Mouse (Mus musculus) lung, adult 2 months (tissue): ENCODE measurements around the gene Rnf222. TPM values are rescaled to one million over a fixed set of nuclear protein-coding genes. Genes with fewer than 3 reads are reported as not detected.

Experiments
- DNase-seq: peaks from one replicate; pipeline ENCODE4 v3.0.0; 2022
- H3K4me1 ChIP-seq: fragments of 200-500 bp; 2 replicates; pipeline ENCODE4 v1.6.1; 2011; ENCODE audit warnings: low read length; ENCODE audit not compliant: control insufficient read depth, insufficient read depth
- H3K4me3 ChIP-seq: fragments of 200-500 bp; replicated peaks from 2 replicates; pipeline ENCODE3; 2011; ENCODE audit warnings: low read depth, mild to moderate bottlenecking, control low read depth, low read length; ENCODE audit errors: extremely low read depth
- CTCF ChIP-seq: fragments of 200-500 bp; IDR thresholded peaks from 2 replicates; pipeline ENCODE4 v1.5.1; 2011; ENCODE audit warnings: mild to moderate bottlenecking, low read length, control low read depth; ENCODE audit not compliant: insufficient read depth
- POLR2A ChIP-seq: fragments of 200-500 bp; IDR thresholded peaks from 2 replicates; pipeline ENCODE4 v1.6.1; 2011; ENCODE audit warnings: low read depth, mild to moderate bottlenecking, control low read depth, low read length, borderline replicate concordance; ENCODE audit errors: extremely low read depth
- WGBS: fragments of 180-500 bp; shearing (Covaris S2); methylation state at CpG from one replicate; pipeline ENCODE4 v1.1.7; 2018; 5-methylcytosine and 5-hydroxymethylcytosine counted together
- polyA plus RNA-seq: library from polyadenylated mRNA; depleted of rRNA; stranded (reverse); fragments of >200 nt; gene quantifications from 2 replicates; pipeline ENCODE4 v1.2.3, GENCODE M21; 2012

Gene Rnf222
- polyA plus RNA-seq, 1 experiment: 1.4 TPM

GRCm38 (mm10) chr11:68899815-68900214 is 11.5 kb downstream of the Rnf222 start:
- Histone ChIP-seq H3K4me3 (no peak overlapping the region), H3K4me1 (no peaks in the 10 kb centered on the region; the same call in 1 of the 2 replicates)
- TF ChIP-seq POLR2A: no peak
- no peak for TF ChIP-seq CTCF
- DNase-seq: no peak
- 79% methylated on average over 8 of the region's 8 CpGs for WGBS

- no peak for DNase-seq
- H3K4me3 ChIP-seq: peak overlapping the region; percentile 55
- H3K4me1 ChIP-seq: no peaks in the 10 kb centered on the region; the same call in 1 of the 2 replicates
- 26% methylated on average over 31 of the region's 31 CpGs for WGBS
- no peak for TF ChIP-seq POLR2A
- no peak for TF ChIP-seq CTCF
Observed at GRCm38 (mm10) chr11:68900519-68901350, 12.4 kb downstream of the Rnf222 start.

GRCm38 (mm10) chr11:68901351-68902046 is 13.1 kb downstream of the Rnf222 start, which contains the start of gene Rpl26:
Gene Rpl26, plus strand, starts transcription at chr11:68901583.
- H3K4me3 ChIP-seq: peak within 1 kb of the TSS; percentile 64
- H3K4me1 ChIP-seq: no peaks in the 10 kb centered on the region; the same call in 1 of the 2 replicates
- peak; percentile 99 for DNase-seq
- WGBS: under 1% methylated on average over 52 of the region's 52 CpGs
- peak; percentile 91 for TF ChIP-seq CTCF
- peak; percentile 92 for TF ChIP-seq POLR2A

GRCm38 (mm10) chr11:68902047-68902364 is 13.7 kb downstream of the Rnf222 start:
- no peak for DNase-seq
- Histone ChIP-seq H3K4me3 (peak overlapping the region; percentile 64), H3K4me1 (no peaks in the 10 kb centered on the region; the same call in 1 of the 2 replicates)
- WGBS: 1% methylated on average over 10 of the region's 10 CpGs
- TF ChIP-seq POLR2A: no peak
- TF ChIP-seq CTCF: no peak

- no peak for DNase-seq
- Histone ChIP-seq H3K4me3 (no peak overlapping the region), H3K4me1 (no peaks in the 10 kb centered on the region; the same call in 1 of the 2 replicates)
- TF ChIP-seq POLR2A: no peak
- WGBS: 7% methylated on average over 11 of the region's 11 CpGs
Observed at GRCm38 (mm10) chr11:68902367-68902766, 14.0 kb downstream of the Rnf222 start.

- Histone ChIP-seq H3K4me3 (no peak overlapping the region), H3K4me1 (no peaks in the 10 kb centered on the region; the same call in 1 of the 2 replicates)
- no peak for DNase-seq
- no peak for TF ChIP-seq POLR2A
- TF ChIP-seq CTCF: no peak
- 70% methylated on average over 5 of the region's 5 CpGs for WGBS
Observed at GRCm38 (mm10) chr11:68902823-68903222, 14.5 kb downstream of the Rnf222 start.

- Histone ChIP-seq H3K4me3 (no peak overlapping the region), H3K4me1 (no peaks in the 10 kb centered on the region; the same call in 1 of the 2 replicates)
- TF ChIP-seq POLR2A (no peak), CTCF (no peak)
- WGBS: 79% methylated on average over 2 of the region's 2 CpGs
- no peak for DNase-seq
Observed at GRCm38 (mm10) chr11:68903775-68904174, 15.4 kb downstream of the Rnf222 start.

- TF ChIP-seq POLR2A: no peak
- TF ChIP-seq CTCF: no peak
- 70% methylated on average over 8 of the region's 8 CpGs for whole genome bisulfite sequencing
- DNase-seq: peak; percentile 71
- Histone ChIP-seq H3K4me1 (no peaks in the 10 kb centered on the region; the same call in 1 of the 2 replicates), H3K4me3 (no peak overlapping the region)
Observed at GRCm38 (mm10) chr11:68904375-68905137, 16.2 kb downstream of the Rnf222 start.

GRCm38 (mm10) chr11:68905138-68905531 is 16.8 kb downstream of the Rnf222 start:
- H3K4me3 ChIP-seq: no peak overlapping the region

More at GRCm38 (mm10) chr11:68905138-68905531, 16.8 kb downstream of the Rnf222 start:
- WGBS: 83% methylated on average over 3 of the region's 3 CpGs
- H3K4me1 ChIP-seq: no peaks in the 10 kb centered on the region; the same call in 1 of the 2 replicates
- DNase-seq: no peak
- TF ChIP-seq POLR2A: no peak
- TF ChIP-seq CTCF: no peak
